Mouse (Mus musculus) erythroblast, embryonic 14.5 days (primary cell): ENCODE measurements around the gene Prap1.

ENCODE experiments used
- GATA1 ChIP-seq: IDR thresholded peaks from 2 replicates; pipeline ENCODE4 v1.6.1; 2012; ENCODE audit warnings: low read length, inconsistent platforms, mixed read lengths
- TAL1 ChIP-seq: IDR thresholded peaks from 3 replicates; pipeline ENCODE4 v1.6.1; 2012; ENCODE audit warnings: low read length, inconsistent platforms, mixed read lengths

DNA sequence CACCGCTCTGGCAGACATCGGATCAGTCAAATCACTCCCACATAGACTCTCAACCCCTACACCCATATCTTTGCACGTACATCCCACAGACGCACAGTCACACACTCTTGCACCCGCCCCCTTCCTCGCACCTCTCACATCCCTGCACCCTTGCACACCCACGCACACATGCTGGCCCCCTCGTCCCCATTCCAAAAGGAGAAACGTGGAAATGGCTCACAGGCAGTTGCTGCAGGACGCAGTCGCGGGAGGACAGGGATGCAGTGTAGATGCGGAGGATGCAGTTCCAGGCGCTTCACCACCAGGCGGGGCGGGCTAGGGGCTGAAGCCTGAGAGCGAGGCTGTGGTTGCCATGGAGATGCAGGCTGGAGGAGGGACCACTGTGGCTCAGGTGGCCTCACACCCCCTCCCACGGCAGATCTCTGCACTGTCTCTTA, 10.9 kb upstream of the Prap1 start, which contains the start of gene Caly:
- TF ChIP-seq TAL1 (no peak), GATA1 (no peak)
